Mouse (Mus musculus): ENCODE measurements around the gene AA986860.

The AA986860 gene

DNA sequence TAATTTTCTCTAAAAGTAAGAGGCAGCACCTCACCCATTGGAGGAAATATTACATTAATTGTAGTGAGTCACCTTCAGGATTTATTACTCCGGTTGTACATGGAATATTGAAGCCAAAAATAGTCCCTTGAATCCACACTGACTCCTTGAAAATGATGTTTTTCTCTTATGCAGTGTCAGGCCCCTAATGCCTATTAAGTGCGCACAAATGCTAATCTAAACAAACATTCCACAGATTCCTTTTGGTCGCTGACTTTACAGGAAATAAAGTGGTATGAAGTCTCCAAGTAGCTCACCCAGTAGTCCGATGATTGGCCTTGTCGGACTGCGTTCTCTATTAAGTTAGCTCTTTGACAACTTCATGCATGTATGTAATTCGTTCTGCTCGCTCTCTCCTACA, 3.1 kb downstream of the AA986860 start:
- DNase-seq (ENCODE audit: low spot score): no peak

DNA sequence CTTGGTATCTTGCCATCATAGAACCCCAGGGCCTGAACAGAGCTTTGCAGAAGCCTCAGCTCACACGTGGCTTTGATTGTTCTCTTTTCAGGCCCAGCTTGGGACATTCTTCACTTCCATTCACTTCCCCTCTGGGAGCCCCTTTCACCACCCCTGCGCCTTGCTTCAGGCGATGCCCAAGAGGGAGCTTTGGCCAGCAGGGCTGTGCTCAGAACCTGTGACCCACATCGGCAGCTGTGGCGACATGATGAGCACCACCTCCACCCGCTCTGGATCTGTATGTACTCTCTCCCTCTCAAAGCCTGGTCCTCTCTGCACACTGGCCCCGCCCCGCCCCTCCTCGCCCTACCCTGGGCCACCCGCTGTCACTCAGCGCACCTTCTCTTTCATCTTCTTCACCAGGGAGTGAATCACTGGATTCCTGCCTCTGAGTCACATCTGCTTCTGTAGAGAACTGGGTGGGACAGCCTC, 5.7 kb downstream of the AA986860 start:
- DNase-seq (ENCODE audit: low spot score): no peak

DNA sequence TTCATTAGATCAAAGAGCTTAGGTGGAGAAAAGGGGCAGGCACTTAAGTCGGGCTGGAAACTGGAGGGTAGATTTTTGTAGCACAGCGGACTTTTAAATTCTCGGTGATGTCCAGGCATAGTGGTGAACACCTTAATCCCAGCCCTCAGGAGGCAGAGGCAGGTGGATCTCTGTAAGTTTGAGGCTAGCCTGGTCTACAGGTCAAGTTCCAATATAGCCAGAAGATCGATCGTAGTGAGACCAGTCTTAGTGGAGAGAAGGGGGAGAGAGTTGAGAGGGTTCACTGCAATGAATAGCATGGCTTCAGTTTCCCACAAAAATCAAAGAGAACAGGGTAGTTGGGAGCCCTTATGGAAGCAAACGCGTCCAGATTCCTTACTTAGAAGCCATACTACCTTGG, 6.1 kb downstream of the AA986860 start:
- no peak for DNase-seq (ENCODE audit: low spot score)

DNA sequence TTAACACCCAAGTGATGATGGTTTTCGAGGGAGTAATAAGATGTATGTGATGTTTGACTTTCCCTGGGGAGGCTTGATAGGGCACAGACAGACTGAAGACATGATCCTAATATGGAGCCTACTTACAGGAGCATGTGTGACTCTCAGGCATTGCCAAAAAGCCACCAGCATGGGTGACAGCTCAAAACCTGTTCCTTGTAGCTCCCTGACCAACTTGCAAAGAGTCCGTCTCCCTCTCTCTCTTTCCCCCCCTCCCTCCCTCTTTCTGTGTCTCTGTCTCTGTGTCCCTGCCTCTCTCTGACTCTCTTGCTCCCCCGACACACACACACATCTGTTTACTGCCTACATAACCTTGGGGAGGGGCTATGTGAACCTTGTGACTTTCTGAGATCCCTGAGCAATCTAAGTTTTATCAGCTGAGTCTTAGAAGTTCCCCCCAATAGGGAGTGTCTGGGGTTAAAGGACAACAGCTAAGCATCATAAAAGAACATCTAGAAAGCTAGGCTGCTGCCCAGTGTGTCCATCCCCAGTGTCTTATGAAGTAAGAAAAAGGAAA, 6.9 kb downstream of the AA986860 start:
- no peak for DNase-seq (ENCODE audit: low spot score)

DNA sequence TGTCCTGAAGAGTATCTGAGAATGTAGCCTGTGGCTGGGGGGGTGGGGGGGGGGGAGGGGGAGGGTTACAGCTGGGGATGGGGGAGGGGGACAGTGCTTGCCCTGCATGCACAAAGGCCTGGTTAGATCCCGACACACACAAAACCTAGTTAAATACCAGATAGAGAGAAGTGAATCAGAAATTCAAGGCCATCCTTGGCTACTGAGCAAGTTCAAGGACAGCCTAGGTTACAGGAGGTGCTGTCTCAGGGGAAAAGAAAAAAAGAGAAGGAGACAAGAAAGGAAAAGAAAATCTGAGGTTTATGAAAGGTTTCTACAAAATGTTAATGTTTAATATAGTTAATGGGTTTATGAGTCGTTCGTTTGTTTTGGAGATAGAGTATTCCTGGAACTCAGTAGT, 7.9 kb downstream of the AA986860 start:
- DNase-seq (ENCODE audit: low spot score): no peak

DNA sequence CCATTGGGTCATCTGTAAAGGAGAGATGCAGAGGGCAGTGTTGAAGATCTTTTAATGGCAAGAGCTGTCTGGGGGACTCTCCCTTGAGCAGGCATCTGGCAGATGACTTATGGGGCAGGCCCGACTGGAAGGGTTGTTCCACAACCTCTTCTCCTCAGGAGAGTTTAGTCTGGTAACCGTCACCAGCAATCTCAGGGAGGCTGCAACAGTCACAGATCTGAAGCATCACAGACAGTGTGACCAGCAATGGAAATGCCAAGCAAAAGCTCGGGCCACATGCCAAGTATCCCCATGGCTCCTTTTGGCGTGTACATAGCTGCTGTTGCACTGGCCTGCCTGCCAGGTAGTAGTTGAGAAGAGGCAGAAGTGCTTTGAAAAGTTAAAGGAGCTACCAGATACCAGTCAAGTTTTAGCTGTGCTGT, 8.5 kb downstream of the AA986860 start:
- DNase-seq (ENCODE audit: low spot score): no peak

DNA sequence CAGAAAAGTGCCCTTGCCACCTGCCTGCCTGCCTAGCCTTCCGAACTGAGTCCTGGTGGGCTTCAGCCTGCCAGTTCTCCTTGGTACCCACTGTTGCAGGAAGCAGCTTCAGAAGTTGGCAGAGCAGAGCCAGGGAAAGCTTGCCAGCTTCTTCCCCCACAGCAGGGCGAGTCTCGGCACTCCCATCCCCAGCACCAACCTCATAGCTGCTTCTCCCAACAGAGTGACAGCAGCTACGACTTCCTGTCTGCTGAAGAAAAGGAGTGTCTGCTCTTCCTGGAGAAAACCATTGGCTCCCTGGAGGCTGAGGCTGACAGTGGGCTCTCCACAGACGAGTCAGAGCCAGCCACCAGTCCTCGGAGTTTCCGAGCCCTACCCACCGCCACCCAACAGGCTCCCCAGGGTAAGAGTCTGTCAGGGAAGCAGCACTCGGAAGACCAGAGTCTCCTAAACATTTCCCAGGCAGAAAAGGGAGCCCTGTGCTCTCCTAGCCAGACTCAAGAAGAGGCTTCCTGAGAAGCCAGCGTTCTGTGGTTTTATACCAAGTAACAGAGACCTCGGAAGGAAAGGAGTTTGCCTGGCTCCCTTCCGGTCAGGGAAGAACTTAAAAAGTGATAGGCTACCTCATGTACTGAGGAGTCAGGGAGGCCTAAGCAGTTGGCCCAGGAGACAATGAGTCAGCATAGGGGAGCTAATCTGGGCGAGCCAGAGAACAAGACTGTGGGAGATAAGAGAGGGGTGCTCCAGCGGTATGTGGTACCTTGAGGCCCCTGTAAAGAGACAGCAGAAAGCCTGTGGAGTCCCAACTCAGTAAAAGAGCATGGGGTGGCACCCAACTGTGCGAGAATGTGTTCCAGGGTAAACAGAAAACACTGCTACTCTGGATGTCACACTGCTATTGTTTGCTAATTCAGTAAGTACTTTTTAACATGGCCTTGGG, 9.3 kb downstream of the AA986860 start:
- DNase-seq (ENCODE audit: low spot score): no peak

DNA sequence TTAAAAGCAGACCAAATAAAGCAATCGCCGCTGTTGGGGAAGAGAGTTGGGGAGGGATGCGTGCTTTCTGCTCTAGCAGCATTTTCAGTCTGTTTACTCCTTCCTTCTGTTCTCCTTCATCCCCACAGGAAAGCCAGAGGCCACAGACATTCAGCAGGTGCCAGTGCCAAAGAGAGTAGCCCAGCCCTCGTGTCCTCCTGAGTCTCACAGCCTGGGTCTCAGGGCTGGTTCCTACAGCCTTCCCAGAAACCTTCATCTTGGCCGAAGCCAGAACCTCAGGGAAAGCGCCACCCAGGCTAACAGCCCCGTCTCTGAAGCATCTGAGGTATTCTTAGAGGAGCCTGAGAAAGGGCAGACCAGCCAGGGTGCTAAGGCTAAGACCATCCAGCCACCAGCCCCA, 10.4 kb downstream of the AA986860 start:
- DNase-seq (ENCODE audit: low spot score): no peak

DNA sequence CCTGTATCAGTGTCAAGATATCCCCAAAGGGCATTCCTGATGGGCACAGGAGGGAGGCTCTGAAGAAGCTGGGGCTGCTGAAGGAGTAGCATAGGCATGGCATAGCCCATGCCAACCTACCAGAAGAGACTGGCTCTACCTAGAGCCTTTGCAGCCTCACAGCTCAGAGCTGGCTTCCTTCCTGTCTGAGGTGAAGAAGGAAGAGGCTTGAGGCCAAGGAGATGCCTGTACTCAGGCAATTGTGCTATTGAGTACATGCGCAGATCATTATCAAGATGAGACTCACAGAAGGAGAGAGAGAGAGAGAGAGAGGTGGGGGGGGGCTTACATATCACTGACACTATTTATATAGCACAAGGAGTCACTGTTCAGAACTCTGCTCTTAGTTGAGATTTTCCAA, 12.0 kb downstream of the AA986860 start:
- DNase-seq (ENCODE audit: low spot score): no peak

DNA sequence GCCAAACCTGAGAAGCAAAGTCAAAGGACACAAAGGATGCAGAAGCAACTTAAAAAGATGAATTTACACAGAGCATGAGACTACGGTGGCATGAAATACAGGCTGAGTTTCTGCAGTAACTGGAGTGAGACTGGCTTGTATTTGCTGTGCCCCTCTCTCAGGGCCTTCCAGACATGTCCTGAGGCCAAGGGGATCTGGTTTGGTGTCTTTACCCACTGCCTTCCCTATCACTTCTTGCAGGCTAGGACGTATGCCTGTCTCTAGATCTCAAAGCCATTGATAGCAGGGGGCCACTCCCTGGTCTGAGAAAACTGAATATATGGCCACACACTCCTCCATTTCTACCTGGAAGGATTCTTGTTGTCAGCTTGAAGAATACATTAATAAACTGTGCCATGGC, 12.4 kb downstream of the AA986860 start:
- DNase-seq (ENCODE audit: low spot score): no peak

DNA sequence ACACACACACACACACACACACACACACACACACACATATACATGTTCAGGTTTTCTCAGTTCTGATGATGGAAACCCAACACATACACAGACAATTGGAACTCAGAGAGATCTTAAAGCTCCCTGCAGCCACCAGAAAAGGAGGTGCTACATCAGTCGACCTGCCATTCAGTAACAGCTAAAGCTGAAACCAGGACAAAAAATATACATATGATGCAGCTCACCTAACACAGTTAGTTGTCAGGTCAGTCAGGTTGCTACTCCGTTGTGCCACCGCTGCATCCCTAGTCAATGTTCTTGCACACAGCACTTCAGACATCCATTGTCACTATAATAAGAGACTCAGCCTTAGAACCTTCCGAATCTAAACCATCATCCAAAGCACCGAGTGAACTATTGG, 13.2 kb downstream of the AA986860 start:
- DNase-seq (ENCODE audit: low spot score): no peak

DNA sequence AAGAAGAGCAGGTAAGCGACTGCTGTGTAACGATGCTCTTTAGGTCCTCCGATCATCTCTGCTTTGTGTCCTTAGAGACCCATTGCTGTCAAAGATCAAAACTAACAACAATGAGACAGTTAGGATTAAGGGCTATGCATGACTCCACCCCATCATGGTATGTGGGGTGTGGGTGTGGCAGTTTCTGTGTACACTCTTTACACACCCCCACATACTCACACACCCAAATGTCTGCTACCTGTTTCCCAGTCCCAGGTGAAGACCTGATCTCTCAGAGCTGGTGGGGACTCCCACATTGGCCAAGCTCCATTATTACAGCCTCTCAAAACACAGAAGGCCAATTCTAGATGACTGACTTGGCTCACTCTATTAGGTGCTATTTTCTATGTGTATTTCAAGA, 13.8 kb downstream of the AA986860 start:
- DNase-seq (ENCODE audit: low spot score): no peak

DNA sequence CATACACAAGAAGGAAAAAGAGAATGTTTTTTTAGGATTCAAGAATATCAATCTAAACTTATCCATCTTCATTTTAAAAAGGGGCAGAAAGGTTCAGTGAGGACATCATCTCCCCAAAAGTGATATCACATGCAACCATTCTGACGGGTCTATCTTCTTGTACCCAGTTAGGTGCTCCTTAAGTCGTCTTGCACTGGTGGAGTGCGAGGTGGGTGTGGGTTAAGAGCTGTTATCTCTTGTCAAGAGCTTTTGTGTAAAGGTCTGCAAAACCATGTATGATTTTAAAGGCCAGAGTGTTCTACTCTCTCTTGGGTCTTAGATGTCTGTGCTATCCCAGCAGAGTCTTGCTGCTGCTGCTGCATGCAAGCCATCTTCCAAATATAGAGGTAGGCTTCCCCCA, 15.0 kb downstream of the AA986860 start:
- no peak for DNase-seq (ENCODE audit: low spot score)

DNA sequence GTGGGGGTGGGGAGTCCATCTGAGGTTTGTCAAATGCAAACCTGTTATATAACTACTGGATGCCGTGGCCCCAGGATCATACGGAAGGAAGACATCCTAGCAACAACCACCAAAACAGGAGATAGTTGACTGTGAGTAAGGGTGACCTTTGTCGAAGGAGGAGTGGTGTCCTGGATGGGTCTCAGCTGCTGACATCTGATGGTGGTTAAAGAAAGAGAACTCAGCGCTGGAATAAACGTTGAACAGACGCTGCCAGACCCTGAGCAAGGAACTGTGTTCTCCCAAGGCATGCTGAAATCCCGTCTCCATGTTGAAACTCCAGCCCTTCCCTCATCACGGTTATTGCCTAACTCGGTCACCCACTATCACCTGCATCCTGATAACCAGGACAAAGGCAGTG, 27.9 kb downstream of the AA986860 start:
- no peak for DNase-seq (ENCODE audit: low spot score)

DNA sequence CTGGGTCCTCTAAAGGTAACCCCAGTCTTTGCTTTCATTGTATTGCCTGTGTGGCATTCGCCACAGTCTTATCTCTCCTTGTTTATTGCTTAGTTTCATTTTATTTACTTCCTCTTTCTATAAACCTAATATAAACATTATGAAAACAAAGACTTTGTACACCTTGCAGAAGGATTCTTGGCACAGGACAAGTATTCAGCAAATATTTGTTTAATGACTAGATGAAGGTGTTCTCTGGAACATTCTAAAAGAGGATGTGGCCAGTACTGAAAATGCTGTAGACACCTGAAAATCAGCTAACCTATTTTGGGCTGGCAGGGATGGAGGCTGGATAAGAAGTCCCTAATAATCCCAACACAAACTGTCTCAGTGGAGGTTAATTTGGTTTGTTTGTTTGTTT, 29.8 kb downstream of the AA986860 start:
- DNase-seq (ENCODE audit: low spot score): no peak

DNA sequence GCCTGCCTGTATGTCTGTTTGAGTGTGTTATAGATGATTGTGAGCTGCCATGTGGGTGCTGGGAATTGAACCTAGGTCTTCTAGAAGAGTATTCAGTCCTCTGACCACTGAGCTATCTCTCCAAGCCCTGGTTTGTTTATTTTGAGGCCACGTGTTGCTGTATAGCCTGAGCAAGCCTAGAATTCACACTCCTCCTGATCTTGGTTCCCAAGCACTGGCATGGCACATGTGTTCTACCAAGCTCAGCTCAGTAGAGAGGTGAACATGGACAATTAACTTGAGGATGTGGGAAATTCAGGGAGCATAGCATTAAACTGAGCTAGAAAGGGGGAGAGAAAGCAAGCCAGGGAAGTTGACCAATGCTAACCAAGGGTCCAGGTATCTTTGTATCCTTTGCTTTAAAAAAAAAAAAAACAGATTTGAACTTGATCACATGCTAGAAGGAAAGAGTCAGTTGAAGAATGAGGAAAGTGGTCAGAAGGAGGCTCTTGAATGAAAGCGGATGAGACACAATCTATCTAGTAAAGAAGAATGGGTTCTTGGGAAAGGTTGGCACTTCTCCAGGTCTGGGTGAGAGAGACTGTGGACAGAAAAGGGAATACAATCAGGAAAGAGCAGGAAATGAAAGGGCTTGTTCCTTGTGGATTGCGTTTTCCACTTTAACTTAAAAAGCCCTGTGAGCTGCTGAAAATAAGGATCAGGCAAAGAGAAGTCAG, 30.4 kb downstream of the AA986860 start:
- no peak for DNase-seq (ENCODE audit: low spot score)

DNA sequence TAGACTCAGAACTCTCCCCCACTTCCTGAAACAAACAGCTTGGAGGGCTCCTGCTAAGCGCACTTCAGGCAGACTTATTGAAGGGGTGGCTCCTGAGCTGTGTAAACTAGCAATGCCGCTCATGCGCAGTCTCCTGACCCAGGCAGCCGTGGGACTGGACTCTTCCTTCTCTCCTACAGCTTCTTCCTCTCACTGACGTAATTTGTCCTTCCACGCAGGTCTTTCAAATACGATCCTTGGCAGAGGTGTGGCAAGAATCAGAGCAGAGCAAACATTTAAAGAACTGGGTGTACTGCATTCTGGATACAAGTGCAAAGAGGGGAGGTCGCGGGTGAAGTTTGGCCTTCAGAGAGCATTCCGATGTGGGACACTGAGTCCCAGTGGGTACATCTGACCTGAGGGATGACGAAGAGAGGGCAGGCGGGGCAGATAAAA, 32.3 kb downstream of the AA986860 start:
- DNase-seq (ENCODE audit: low spot score): no peak

DNA sequence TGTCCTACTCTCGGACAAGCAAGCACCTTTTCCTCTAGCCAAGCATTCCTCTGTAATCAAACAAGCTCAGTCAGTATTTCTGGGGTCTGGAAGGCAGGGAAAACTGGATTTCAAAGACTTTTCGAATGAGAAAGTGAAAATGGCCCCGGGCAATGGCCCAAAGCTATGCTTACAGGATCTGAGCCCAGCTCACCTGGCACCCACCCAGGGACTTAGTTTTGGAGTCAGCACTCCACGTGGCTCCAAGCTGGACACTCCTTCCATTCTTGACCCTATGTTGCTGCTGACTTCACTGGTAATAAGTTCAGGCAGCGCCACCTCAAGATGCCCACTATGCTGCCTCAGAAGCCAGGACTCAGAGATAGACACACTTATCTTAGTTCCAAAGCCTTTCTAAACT, 35.3 kb downstream of the AA986860 start:
- no peak for DNase-seq (ENCODE audit: low spot score)

DNA sequence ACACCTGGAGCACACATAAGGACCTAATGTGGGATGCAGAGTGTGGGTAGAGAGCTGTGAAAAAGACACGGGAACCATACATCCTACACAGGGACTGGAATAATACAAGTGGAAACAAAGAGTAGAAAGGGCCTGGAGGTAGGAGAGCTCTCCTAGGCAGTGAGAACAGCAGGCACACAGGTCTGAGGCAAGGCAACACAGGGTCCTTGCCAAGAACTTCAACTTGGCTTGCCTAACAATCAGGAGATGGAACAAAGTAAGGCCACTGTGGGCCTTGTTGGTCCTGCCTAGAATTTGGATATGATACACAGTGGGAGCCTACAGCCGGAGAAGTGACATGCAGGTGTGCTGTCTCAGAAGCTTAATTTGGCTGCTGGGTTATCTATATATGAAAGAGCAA, 38.1 kb downstream of the AA986860 start:
- no peak for DNase-seq (ENCODE audit: low spot score)

DNA sequence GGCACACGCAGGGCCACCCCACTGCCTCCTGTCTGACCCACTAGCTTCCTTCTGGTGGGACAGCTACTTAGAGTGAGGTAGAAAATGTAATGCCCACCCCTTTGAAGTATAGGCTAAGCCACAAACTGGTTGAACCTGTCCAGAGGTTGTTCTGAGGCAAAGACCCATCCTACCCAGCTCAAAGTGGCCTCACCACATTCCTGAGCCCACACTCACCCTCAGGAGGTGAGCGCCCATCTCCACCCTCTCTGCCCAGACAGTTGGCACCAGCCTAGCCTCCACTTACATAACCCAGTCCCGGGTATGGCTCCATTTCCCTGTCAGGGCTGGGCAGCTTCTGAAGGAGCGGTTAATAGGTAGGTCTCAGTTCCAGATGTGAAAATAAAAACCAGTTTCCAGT, 38.7 kb downstream of the AA986860 start:
- DNase-seq (ENCODE audit: low spot score): no peak

DNA sequence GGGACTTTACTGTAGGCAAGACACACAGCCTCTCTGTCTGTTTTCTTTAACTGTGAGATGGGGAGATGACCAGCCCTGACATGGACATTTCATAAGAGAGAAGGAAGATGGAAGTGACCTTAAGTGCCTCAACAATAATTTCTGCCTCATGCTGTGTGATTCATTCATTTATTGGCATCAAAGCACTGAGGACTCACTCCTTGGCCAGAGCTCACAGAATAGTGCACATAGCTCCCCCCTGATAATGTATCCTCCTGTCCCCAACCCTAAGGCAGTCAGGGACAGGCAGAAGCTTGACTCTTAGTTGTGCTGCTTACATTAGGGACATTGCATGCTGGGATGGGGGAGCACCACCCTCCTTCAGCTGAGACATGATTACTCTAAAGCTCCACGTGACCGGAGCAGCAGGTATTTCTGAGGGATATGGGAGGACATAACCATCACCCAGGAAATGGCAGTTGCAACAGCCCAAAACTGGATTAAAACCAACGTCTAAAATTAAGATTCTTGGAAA, 39.3 kb downstream of the AA986860 start:
- DNase-seq (ENCODE audit: low spot score): no peak

DNA sequence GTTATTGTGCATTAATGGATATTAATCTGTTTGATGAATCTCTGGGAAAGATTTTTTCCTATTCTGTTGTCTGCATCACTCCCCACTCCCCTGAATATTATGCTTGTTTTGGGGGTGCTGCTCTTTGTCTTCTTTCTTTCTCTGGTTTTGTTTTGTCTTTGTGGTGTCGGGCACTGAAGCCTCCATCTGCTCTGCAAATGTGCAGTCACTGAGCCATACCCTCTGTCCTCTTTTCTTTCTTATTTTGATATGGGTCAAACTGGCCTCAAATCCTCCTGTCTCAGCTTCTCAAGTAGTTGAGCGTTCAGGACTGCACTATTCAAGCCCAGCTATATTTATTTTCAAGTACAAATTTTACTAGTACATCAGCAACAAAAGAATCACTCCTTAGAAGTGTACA, 43.5 kb downstream of the AA986860 start:
- DNase-seq (ENCODE audit: low spot score): no peak
